Mouse (Mus musculus) stomach, embryonic 16.5 days (tissue): ENCODE measurements around the gene Lgr4. TPM values are rescaled to one million over a fixed set of nuclear protein-coding genes. Genes with fewer than 3 reads are reported as not detected.

Experiments used
- ATAC-seq: fragments of 200-750 bp; cut with Nextera tagmentation; 2 replicates; pipeline ENCODE4 v1.8.0; 2017; ENCODE audit warnings: moderate number of reproducible peaks, moderate TSS enrichment; ENCODE audit not compliant: insufficient read depth, low FRiP score
- H3K27ac ChIP-seq: fragments of 300-500 bp; sonication (generic); 2 replicates; pipeline ENCODE4 v1.5.1; 2014; ENCODE audit warnings: low read length
- H3K27me3 ChIP-seq: fragments of 300-500 bp; sonication (generic); 2 replicates; pipeline ENCODE4 v1.6.1; 2014; ENCODE audit warnings: low read length, control low read depth, mixed read lengths; ENCODE audit not compliant: control insufficient read depth, insufficient read depth
- H3K36me3 ChIP-seq: fragments of 300-500 bp; sonication (generic); 2 replicates; pipeline ENCODE4 v1.6.1; 2014; ENCODE audit warnings: low read length; ENCODE audit not compliant: control insufficient read depth, insufficient read depth
- H3K4me1 ChIP-seq: fragments of 300-500 bp; sonication (generic); 2 replicates; pipeline ENCODE4 v1.6.1; 2014; ENCODE audit warnings: low read length, control low read depth, mixed read lengths; ENCODE audit not compliant: control insufficient read depth, insufficient read depth
- H3K4me2 ChIP-seq: fragments of 300-500 bp; sonication (generic); 2 replicates; pipeline ENCODE4 v1.6.1; 2014; ENCODE audit warnings: low read depth, low read length, mixed read lengths
- H3K4me3 ChIP-seq: fragments of 300-500 bp; sonication (generic); replicated peaks from 2 replicates; pipeline ENCODE4 v1.5.1; 2014; ENCODE audit warnings: mild to moderate bottlenecking, low read length
- H3K9ac ChIP-seq: fragments of 300-500 bp; sonication (generic); 2 replicates; pipeline ENCODE4 v1.6.1; 2014; ENCODE audit warnings: low read length
- H3K9me3 ChIP-seq: fragments of 300-500 bp; sonication (generic); replicated peaks from 2 replicates; pipeline ENCODE4 v1.6.1; 2016; ENCODE audit warnings: low read length, control low read depth; ENCODE audit not compliant: control insufficient read depth
- WGBS: fragments of 180-500 bp; shearing (Covaris S2); extraction: QIAGEN DNeasy Blood & Tissue Kit; methylation state at CpG from one replicate; pipeline ENCODE4 v1.1.7; 2014; 5-methylcytosine and 5-hydroxymethylcytosine counted together
- polyA plus RNA-seq: library from polyadenylated mRNA; unstranded; fragments of >200 nt; fragmentation: Nextera tagmentation; extraction: Ambion mirVana; gene quantifications from 2 replicates; pipeline ENCODE4 v1.2.1, GENCODE M21; 2015

Gene Lgr4
- polyA plus RNA-seq, 1 experiment from 2014 or later, result 18.2 TPM

DNA sequence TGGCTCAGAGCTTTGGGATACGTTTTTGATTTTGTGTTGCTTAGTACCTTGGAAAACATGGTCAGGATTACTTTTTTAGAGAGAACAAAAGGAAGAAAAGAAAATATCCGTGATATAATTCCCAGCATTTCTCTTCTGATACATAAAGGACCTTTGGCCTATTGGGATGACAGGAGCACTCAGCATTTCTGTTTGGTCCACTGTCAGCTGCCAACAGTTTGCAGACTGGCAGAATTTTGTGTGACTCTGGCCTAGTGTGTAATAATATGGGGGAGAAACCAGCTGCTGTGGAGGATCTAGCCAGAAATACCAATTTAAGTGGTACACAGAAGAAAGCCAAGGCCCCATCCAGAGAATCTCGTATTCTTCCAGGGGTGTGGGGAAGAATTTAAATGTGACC lies 32.9 kb downstream of the Lgr4 start:
- H3K9ac ChIP-seq, result no peak overlapping the region
- H3K4me3 ChIP-seq, result no peak overlapping the region
- H3K4me2 ChIP-seq, result no peak overlapping the region
- H3K27ac ChIP-seq, result no peak overlapping the region
- no peaks in the 10 kb centered on the region for H3K36me3 ChIP-seq
- H3K4me1 ChIP-seq, result peaks cover 26% of the 10 kb centered on the region
- 72% methylated on average over 3 of the region's 3 CpGs for WGBS
- H3K27me3 ChIP-seq, result no peaks in the 10 kb centered on the region
- ATAC-seq, result no peak
- H3K9me3 ChIP-seq, result no peaks in the 10 kb centered on the region

DNA sequence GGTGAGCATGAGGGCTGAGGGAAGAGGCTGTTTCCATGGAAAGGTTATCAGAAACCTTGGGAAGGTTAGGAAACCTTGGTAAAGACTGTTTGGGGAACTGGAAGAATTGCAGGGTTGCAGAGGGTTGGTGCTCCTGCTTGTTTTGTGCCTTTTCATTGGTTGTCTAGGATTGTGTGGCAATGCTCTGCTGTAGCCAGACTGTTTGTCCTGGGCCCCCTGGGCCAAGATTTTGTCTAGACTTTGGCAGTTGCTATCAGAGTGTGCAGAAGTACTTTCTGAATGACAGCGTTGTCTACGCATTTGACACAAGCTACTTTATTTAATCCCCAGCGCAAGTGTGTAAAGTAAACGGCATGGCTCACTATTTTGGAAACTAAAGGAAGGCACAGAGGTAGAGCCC lies 33.6 kb downstream of the Lgr4 start:
- no peak for ATAC-seq
- Histone ChIP-seq H3K27me3 (no peaks in the 10 kb centered on the region), H3K4me2 (no peak overlapping the region), H3K36me3 (no peaks in the 10 kb centered on the region), H3K4me1 (peaks cover 30% of the 10 kb centered on the region), H3K9ac (no peak overlapping the region), H3K4me3 (no peak overlapping the region), H3K9me3 (no peaks in the 10 kb centered on the region), H3K27ac (no peak overlapping the region)
- 49% methylated on average over 4 of the region's 4 CpGs for WGBS

DNA sequence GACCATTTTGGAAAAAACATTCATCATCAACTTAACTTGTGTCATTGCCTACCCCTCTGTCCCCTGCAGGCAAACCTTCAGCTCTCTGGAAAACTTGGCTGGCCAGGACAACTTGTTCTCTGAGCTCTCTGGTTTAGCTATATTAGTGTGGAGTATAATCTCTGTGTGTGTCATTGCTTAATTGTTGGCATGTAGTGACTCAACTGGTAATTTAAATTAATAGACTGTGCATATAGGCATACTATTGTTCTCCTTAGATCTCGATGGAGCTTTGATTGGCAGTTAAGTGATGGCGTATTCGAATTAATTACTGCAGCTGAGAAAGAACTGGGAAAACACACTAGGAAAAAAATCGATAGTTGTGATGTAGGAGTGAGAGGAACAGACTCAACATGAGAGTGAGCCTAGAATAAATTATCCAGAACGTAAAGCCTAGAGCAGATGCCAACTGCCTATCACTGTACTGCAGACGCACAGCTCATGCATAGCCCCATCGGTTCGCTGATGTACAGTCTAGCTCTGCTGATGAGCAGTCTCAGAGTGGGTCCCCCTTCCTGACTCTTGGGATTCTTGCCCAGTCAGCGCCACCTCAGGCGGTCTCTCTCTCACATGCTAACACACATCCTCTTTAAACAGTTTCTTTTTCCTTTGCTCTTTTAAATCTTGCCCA lies 35.7 kb downstream of the Lgr4 start:
- ATAC-seq, result 0 out of 2 replicates have a peak, but pooled peaks have one; percentile 59
- no peak overlapping the region for H3K27ac ChIP-seq

DNA sequence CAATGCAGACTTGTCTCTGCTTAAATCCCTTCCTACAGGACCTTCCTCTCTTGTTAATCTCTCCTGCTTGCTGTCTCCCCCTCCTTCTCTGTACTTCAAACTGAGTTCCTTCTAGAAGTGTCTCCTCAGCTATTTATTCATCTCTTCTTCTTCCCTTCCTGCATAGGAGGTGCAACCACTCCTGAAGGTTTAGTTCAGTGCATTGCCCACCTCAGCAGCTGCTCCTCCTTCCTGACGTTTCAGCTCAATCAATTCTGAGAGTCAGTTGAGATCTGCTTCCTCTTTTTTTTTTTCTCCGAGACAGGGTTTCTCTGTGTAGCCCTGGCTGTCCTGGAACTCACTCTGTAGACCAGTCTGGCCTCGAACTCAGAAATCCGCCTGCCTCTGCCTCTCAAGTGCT lies 36.4 kb downstream of the Lgr4 start:
- no peak overlapping the region for H3K27ac ChIP-seq
- no peak overlapping the region for H3K4me3 ChIP-seq
- H3K9me3 ChIP-seq, result no peaks in the 10 kb centered on the region
- ATAC-seq, result no peak
- no peaks in the 10 kb centered on the region for H3K27me3 ChIP-seq
- peaks cover 38% of the 10 kb centered on the region for H3K4me1 ChIP-seq
- WGBS, result 59% methylated on average over 4 of the region's 4 CpGs
- no peaks in the 10 kb centered on the region for H3K36me3 ChIP-seq
- no peak overlapping the region for H3K9ac ChIP-seq
- no peak overlapping the region for H3K4me2 ChIP-seq

More for the DNA sequence above, 35.7 kb downstream of the Lgr4 start:
- Histone ChIP-seq H3K27me3 (no peaks in the 10 kb centered on the region), H3K9ac (no peak overlapping the region), H3K4me1 (peaks cover 38% of the 10 kb centered on the region), H3K4me3 (no peak overlapping the region), H3K36me3 (no peaks in the 10 kb centered on the region), H3K4me2 (no peak overlapping the region), H3K9me3 (no peaks in the 10 kb centered on the region)
- 71% methylated on average over 10 of the region's 10 CpGs for WGBS

DNA sequence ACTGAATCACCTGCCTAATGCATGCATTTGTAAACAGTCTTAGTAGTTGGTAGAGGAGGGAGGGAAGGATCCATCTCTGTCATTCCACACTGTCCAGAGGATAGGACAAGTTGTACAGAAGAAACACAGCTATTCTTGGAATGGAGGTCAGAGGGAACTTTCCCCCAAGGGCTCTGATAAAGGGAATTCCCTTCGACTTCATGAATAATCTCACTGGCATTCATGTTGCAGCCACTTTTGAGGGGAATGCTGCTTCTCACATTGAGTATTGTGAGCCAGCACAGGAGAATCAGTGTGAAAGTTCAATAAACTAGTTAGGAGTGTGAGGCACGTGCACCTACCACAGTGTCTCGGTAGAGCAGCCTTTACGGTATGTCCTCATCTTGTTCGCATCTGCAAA lies 37.6 kb downstream of the Lgr4 start:
- H3K27ac ChIP-seq, result 0 out of 2 replicates have a peak overlapping the region, but pooled peaks have one; percentile 8
- H3K4me2 ChIP-seq, result no peak overlapping the region
- 59% methylated on average over 5 of the region's 5 CpGs for WGBS
- H3K9me3 ChIP-seq, result no peaks in the 10 kb centered on the region
- H3K4me1 ChIP-seq, result peaks cover 42% of the 10 kb centered on the region
- H3K27me3 ChIP-seq, result no peaks in the 10 kb centered on the region
- no peak overlapping the region for H3K9ac ChIP-seq
- H3K4me3 ChIP-seq, result no peak overlapping the region
- no peaks in the 10 kb centered on the region for H3K36me3 ChIP-seq
- ATAC-seq, result no peak

DNA sequence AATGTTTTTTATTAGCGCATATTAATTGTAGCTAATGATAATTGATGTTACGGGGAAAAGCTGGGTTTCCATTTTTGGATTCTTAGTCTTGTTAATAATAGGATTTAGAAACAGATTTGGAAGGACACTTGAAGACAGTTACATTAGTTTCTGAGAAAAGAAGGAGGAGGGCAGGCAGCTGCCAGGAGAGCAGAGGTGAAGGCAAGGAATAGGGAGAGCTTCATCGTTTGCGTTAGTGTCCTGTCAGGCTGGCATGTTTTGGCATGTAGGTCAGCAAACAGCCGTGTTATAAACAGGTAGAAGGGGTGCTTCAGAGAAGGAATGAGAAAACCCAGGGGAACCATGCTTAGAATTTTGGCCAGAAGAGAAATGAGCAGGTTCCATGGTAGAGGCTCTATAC lies 38.5 kb downstream of the Lgr4 start:
- H3K27me3 ChIP-seq, result no peaks in the 10 kb centered on the region
- H3K4me1 ChIP-seq, result peaks cover 42% of the 10 kb centered on the region
- no peak overlapping the region for H3K4me3 ChIP-seq
- WGBS, result 73% methylated on average over 5 of the region's 5 CpGs
- ATAC-seq, result no peak
- no peaks in the 10 kb centered on the region for H3K9me3 ChIP-seq
- no peak overlapping the region for H3K27ac ChIP-seq
- H3K4me2 ChIP-seq, result no peak overlapping the region
- no peak overlapping the region for H3K9ac ChIP-seq
- H3K36me3 ChIP-seq, result no peaks in the 10 kb centered on the region

DNA sequence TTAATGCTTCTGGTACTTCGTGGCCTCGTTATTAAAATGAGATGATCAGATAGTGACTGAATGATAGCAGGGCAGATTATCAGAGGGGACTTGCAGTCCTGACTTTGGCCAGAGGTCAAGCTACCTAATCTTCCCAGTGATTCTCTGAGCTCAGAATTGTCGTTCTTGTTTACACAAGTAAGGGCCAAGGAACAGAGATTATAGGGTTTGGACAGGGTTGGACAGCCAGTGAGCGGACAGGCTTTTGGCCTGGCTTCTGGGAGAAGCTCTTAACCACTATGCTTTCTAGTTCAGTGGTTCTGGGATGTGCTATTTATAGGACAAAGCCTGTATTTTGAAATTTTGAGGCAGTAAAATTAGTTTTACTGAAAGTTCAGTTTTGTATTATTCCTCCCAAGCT lies 39.3 kb downstream of the Lgr4 start:
- 53% methylated on average over 4 of the region's 4 CpGs for WGBS
- H3K4me1 ChIP-seq, result peaks cover 34% of the 10 kb centered on the region
- no peak for ATAC-seq
- no peaks in the 10 kb centered on the region for H3K9me3 ChIP-seq
- no peak overlapping the region for H3K4me3 ChIP-seq
- H3K36me3 ChIP-seq, result no peaks in the 10 kb centered on the region
- H3K4me2 ChIP-seq, result no peak overlapping the region
- H3K9ac ChIP-seq, result no peak overlapping the region
- H3K27ac ChIP-seq, result no peak overlapping the region
- no peaks in the 10 kb centered on the region for H3K27me3 ChIP-seq

DNA sequence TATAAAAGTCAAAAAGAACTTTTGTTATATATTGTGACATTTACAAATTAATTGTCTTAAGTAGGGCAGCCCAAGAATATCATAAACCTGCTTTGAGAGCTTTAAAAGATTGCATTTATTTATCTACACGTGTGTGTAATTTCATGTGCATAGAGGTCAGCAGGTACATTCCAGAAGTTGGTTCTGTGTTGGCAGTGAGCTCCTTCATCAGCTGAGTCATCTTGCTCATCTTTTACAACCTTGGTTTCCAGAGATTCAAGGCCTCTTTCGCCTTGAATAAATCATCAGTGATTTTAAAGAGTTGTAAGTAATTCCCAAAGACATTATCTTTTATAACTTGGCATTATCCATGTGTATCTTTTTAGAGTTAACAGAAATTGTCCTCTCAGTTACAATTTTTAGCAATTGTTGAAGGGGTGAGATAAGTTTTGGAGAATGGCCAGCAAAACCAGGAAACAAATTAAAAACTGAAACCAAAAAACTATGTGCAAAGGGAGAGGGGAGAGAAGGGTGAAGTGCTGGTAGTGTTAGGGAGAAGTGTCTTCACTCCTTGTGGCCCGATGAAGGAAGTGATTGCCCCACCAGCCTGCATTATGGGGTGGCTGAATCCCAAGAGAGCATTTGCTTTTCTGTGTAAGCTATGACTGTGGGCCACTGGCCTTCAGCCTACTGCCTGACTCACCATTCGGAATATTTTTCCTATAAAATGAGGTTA lies 41.4 kb downstream of the Lgr4 start:
- no peak for ATAC-seq

DNA sequence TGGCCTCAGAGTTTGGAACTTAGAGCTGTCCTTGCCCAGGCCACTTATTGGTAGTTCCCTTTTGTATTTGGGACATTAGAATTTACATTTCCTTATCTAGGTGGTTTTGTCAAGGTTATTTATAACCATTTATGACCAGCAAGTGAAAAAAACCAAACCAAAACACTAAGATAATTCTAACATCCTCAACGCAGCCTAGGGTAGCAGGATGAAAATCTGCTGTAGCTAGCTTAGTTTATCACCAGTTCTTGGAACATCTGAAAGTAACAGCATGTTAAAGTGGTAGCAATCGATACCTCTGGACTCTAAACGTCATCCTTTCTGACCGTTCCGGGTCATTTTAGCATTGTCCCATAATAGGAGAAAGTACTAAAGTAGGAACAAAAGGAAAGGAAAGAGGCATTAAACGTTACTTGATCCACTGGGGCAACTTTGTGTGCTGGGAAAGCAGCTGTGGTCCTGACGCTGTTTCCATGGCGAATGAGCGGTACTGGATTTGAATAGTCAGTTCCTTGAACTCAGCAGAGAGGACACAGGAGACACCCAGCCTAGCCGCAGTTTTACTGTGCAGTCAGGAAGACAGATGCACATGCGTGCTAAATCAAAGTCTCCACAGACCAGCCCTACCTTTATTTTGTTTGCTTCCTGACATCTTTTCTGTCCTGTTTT lies 42.1 kb downstream of the Lgr4 start:
- Histone ChIP-seq H3K4me3 (no peak overlapping the region), H3K36me3 (no peaks in the 10 kb centered on the region), H3K4me1 (peaks cover 21% of the 10 kb centered on the region), H3K9ac (no peak overlapping the region), H3K27ac (no peak overlapping the region), H3K27me3 (no peaks in the 10 kb centered on the region), H3K9me3 (no peaks in the 10 kb centered on the region), H3K4me2 (no peak overlapping the region)
- no peak for ATAC-seq
- WGBS, result 69% methylated on average over 11 of the region's 11 CpGs

More for the DNA sequence above, 41.4 kb downstream of the Lgr4 start:
- no peaks in the 10 kb centered on the region for H3K36me3 ChIP-seq
- H3K27ac ChIP-seq, result no peak overlapping the region
- H3K27me3 ChIP-seq, result no peaks in the 10 kb centered on the region
- no peak overlapping the region for H3K4me3 ChIP-seq
- H3K4me1 ChIP-seq, result peaks cover 21% of the 10 kb centered on the region
- H3K9me3 ChIP-seq, result no peaks in the 10 kb centered on the region
- no peak overlapping the region for H3K9ac ChIP-seq
- WGBS, result 67% methylated on average over 4 of the region's 4 CpGs
- no peak overlapping the region for H3K4me2 ChIP-seq
